Mouse (Mus musculus) intestine, embryonic 16.5 days (tissue): ENCODE data around the gene Tspan4. TPM values are rescaled to one million over a fixed set of nuclear protein-coding genes. Genes with fewer than 3 reads are reported as not detected.

Experiments
- ATAC-seq: fragments of 200-750 bp; cut with Nextera tagmentation; 2 replicates; pipeline ENCODE4 v1.8.0; 2017; ENCODE audit warnings: moderate TSS enrichment, moderate library complexity
- H3K27ac ChIP-seq: fragments of 300-500 bp; sonication (generic); 2 replicates; pipeline ENCODE4 v1.5.1; 2014; ENCODE audit warnings: mild to moderate bottlenecking, low read length
- H3K27me3 ChIP-seq: fragments of 300-500 bp; sonication (generic); replicated peaks from 2 replicates; pipeline ENCODE4 v1.6.1; 2014; ENCODE audit warnings: low read length, control low read depth, mixed read lengths; ENCODE audit not compliant: control insufficient read depth, insufficient read depth
- H3K36me3 ChIP-seq: fragments of 300-500 bp; sonication (generic); 2 replicates; pipeline ENCODE4 v1.6.1; 2014; ENCODE audit warnings: low read length, control low read depth; ENCODE audit not compliant: control insufficient read depth, insufficient read depth
- H3K4me1 ChIP-seq: fragments of 300-500 bp; sonication (generic); 2 replicates; pipeline ENCODE4 v1.6.1; 2014; ENCODE audit warnings: low read length, control low read depth, mixed read lengths; ENCODE audit not compliant: control insufficient read depth, insufficient read depth
- H3K4me2 ChIP-seq: fragments of 300-500 bp; sonication (generic); 2 replicates; pipeline ENCODE4 v1.6.1; 2014; ENCODE audit warnings: low read depth, low read length, control low read depth
- H3K4me3 ChIP-seq: fragments of 300-500 bp; sonication (generic); 2 replicates; pipeline ENCODE4 v1.5.1; 2014; ENCODE audit warnings: mild to moderate bottlenecking, low read length
- H3K9ac ChIP-seq: fragments of 300-500 bp; sonication (generic); 2 replicates; pipeline ENCODE4 v1.6.1; 2014; ENCODE audit warnings: low read depth, low read length
- H3K9me3 ChIP-seq: fragments of 300-500 bp; sonication (generic); 2 replicates; pipeline ENCODE4 v1.6.1; 2016; ENCODE audit warnings: low read length, control low read depth; ENCODE audit not compliant: control insufficient read depth
- WGBS: fragments of 180-500 bp; shearing (Covaris S2); extraction: QIAGEN DNeasy Blood & Tissue Kit; methylation state at CpG from one replicate; pipeline ENCODE4 v1.1.7; 2014; 5-methylcytosine and 5-hydroxymethylcytosine counted together
- polyA plus RNA-seq: library from polyadenylated mRNA; unstranded; fragments of >200 nt; fragmentation: Nextera tagmentation; extraction: Ambion mirVana; gene quantifications from 2 replicates; pipeline ENCODE4 v1.2.1, GENCODE M21; 2015

Tspan4 gene
- polyA plus RNA-seq, 1 experiment from 2014 or later, result 59.2 TPM

- H3K27me3 ChIP-seq, result no peaks in the 10 kb centered on the region
- WGBS, result 94% methylated on average over 5 of the region's 5 CpGs
- H3K27ac ChIP-seq, result no peak overlapping the region
- H3K36me3 ChIP-seq, result no peaks in the 10 kb centered on the region
- no peak overlapping the region for H3K4me2 ChIP-seq
- no peaks in the 10 kb centered on the region for H3K9me3 ChIP-seq
- no peak overlapping the region for H3K4me3 ChIP-seq
- peaks cover 7% of the 10 kb centered on the region for H3K4me1 ChIP-seq
- H3K9ac ChIP-seq, result no peak overlapping the region
- no peak for ATAC-seq
These were observed 27.5 kb downstream of the Tspan4 start for GRCm38 (mm10) chr7:141502556-141502905.

DNA sequence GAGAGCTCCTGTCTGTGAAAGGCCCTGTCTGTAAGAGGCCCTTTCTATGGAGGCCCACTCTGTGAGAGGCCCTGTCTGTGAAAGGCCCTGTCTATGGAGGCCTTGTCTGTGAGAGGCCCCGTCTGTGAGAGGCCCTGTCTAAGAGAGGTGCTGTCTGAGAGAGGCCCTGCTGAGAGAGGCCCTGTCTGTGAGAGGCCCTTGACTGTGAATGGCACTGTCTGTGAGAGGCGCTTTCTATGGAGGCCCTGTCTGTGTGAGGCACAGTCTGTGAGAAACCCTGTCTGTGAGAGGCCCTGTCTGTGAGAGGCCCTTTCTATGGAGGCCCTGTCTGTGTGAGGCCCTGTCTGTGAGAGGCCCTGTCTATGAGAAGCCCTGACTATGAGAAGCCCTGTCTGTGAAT is 31.2 kb downstream of the Tspan4 start:
- ATAC-seq, result no peak
- Histone ChIP-seq H3K9ac (no peak overlapping the region), H3K4me3 (no peak overlapping the region)

GRCm38 (mm10) chr7:141508160-141508559 is 33.1 kb downstream of the Tspan4 start:
- peak; percentile 89 for ATAC-seq
- no peaks in the 10 kb centered on the region for H3K27me3 ChIP-seq
- peak overlapping the region; percentile 74 for H3K27ac ChIP-seq
- H3K9ac ChIP-seq, result no peak overlapping the region
- no peak overlapping the region for H3K4me2 ChIP-seq
- no peak overlapping the region for H3K4me3 ChIP-seq
- H3K36me3 ChIP-seq, result 0 out of 2 replicates have a peak, but pooled peaks cover 6% of the 10 kb centered on the region
- H3K9me3 ChIP-seq, result no peaks in the 10 kb centered on the region
- H3K4me1 ChIP-seq, result peaks cover 10% of the 10 kb centered on the region

More for the DNA sequence above, 31.2 kb downstream of the Tspan4 start:
- Histone ChIP-seq H3K4me2 (no peak overlapping the region), H3K4me1 (peaks cover 10% of the 10 kb centered on the region), H3K27ac (no peak overlapping the region), H3K27me3 (no peaks in the 10 kb centered on the region), H3K36me3 (0 out of 2 replicates have a peak, but pooled peaks cover 6% of the 10 kb centered on the region), H3K9me3 (no peaks in the 10 kb centered on the region)
- WGBS, result 80% methylated on average over 2 of the region's 2 CpGs

DNA sequence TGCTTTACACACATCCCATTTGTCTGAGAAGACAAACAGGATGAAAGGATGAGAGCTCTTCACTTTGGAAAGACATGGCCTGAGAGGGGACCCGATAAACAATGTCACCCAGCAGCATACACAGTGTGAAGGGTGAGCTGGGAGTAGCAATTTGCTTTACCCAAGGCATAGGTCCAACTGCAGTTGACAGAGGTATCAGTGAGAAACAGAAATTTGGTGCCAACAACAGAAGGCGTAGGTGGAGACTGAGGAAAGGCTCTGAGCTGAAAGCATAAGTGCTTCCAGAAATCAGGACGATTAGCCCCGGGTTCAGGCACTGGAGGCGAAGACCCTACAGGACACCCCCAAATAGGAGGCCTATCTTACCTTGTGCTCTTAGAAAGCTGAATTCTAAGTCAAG is 35.2 kb downstream of the Tspan4 start:
- H3K9me3 ChIP-seq, result no peaks in the 10 kb centered on the region
- H3K4me2 ChIP-seq, result no peak overlapping the region
- H3K4me3 ChIP-seq, result no peak overlapping the region
- 83% methylated on average over 5 of the region's 5 CpGs for WGBS
- peaks cover 10% of the 10 kb centered on the region for H3K4me1 ChIP-seq
- H3K9ac ChIP-seq, result no peak overlapping the region
- no peak overlapping the region for H3K27ac ChIP-seq
- no peaks in the 10 kb centered on the region for H3K27me3 ChIP-seq
- no peak for ATAC-seq
- H3K36me3 ChIP-seq, result 0 out of 2 replicates have a peak, but pooled peaks cover 6% of the 10 kb centered on the region

DNA sequence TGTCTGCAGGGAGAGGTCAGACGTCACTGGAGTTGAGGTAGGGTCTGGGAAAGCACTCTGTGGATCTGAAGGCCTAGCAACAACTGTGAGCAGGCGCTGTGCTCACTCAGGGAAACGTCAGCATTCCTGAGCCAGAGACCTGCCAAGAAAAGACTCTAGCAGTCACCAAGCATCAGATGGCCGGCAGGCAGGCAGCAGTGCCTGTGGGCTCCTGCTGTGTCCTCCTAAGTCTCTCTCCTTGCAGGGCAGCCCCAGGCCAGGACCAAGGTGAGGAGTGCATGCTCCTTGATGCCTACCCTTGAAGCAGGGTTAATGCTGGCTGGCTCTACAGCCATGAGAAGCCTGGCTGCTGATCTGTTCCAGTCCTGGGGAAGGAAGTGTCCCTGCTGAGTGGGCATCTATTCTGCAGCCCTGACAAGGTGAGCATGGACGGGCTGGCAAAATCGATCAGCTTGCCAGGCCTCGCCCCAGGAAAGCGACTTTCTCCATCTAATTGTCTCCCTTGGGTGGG is 35.7 kb downstream of the Tspan4 start:
- ATAC-seq, result no peak
- Histone ChIP-seq H3K9me3 (no peaks in the 10 kb centered on the region), H3K4me2 (no peak overlapping the region), H3K9ac (no peak overlapping the region), H3K27me3 (no peaks in the 10 kb centered on the region), H3K4me1 (peaks cover 8% of the 10 kb centered on the region), H3K4me3 (no peak overlapping the region), H3K27ac (no peak overlapping the region), H3K36me3 (0 out of 2 replicates have a peak, but pooled peaks cover 6% of the 10 kb centered on the region)
- WGBS, result 80% methylated on average over 8 of the region's 8 CpGs

DNA sequence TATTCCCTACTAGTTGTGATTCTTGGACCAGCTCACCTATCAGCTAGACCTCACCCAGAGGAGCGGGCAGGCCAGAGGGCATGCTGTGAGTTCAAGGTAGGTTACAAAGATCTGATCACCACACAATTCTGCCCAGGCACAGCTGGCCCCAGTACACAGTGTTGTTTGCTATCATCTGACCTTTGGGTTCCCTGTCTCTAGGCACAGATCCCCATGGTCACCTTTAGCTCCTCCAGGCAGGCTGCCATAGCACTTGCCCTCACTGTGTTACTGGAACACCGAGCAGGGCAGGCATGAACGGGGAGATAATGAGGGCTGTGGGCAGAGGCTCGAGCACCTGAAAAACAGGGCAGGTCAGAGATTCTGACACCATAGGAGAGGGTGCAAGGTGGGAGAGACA is 42.6 kb downstream of the Tspan4 start:
- Histone ChIP-seq H3K27ac (no peak overlapping the region), H3K4me2 (no peak overlapping the region), H3K4me3 (no peak overlapping the region), H3K9me3 (no peaks in the 10 kb centered on the region), H3K9ac (no peak overlapping the region), H3K27me3 (no peaks in the 10 kb centered on the region), H3K4me1 (no peaks in the 10 kb centered on the region), H3K36me3 (no peaks in the 10 kb centered on the region)
- WGBS, result 79% methylated on average over 4 of the region's 4 CpGs
- 0 out of 2 replicates have a peak, but pooled peaks have one; percentile 38 for ATAC-seq

DNA sequence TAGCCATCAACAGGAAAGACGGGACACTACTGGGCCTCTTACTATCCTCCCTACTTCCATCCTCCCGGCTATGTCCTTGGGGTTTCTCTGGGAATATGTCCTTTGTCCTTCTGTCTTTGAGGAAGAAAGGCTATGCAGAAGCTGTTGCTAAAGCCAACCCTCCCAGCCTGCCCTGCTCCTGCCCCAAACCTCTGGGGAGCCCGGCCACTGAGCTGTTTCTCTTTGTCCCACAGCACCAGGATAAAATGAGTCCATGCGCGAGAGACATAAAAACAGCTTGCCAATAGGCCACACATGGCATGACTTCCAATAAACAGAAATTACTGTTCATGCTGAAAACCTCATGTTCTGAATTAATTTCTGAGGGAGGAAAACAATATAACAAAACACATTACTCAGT is 43.3 kb downstream of the Tspan4 start:
- H3K9me3 ChIP-seq, result no peaks in the 10 kb centered on the region
- 89% methylated on average over 5 of the region's 5 CpGs for WGBS
- no peaks in the 10 kb centered on the region for H3K27me3 ChIP-seq
- no peaks in the 10 kb centered on the region for H3K36me3 ChIP-seq
- H3K4me3 ChIP-seq, result no peak overlapping the region
- no peak overlapping the region for H3K27ac ChIP-seq
- ATAC-seq, result no peak
- no peak overlapping the region for H3K9ac ChIP-seq
- H3K4me1 ChIP-seq, result no peaks in the 10 kb centered on the region
- H3K4me2 ChIP-seq, result no peak overlapping the region

- H3K4me1 ChIP-seq, result no peaks in the 10 kb centered on the region
- no peaks in the 10 kb centered on the region for H3K36me3 ChIP-seq
- 70% methylated on average over 3 of the region's 3 CpGs for WGBS
- H3K4me3 ChIP-seq, result no peak overlapping the region
- no peaks in the 10 kb centered on the region for H3K27me3 ChIP-seq
- no peak overlapping the region for H3K9ac ChIP-seq
- no peak for ATAC-seq
- no peaks in the 10 kb centered on the region for H3K9me3 ChIP-seq
- no peak overlapping the region for H3K27ac ChIP-seq
- H3K4me2 ChIP-seq, result no peak overlapping the region
These were observed 43.9 kb downstream of the Tspan4 start for GRCm38 (mm10) chr7:141518926-141519325.

GRCm38 (mm10) chr7:141519795-141520194 is 44.8 kb downstream of the Tspan4 start:
- Histone ChIP-seq H3K4me3 (no peak overlapping the region), H3K27me3 (no peaks in the 10 kb centered on the region), H3K36me3 (no peaks in the 10 kb centered on the region), H3K27ac (no peak overlapping the region), H3K4me1 (no peaks in the 10 kb centered on the region), H3K9ac (no peak overlapping the region), H3K9me3 (no peaks in the 10 kb centered on the region), H3K4me2 (no peak overlapping the region)
- WGBS, result 74% methylated on average over 1 of the region's 1 CpGs
- ATAC-seq, result no peak

GRCm38 (mm10) chr7:141523007-141523406 is 48.0 kb downstream of the Tspan4 start:
- no peak overlapping the region for H3K4me2 ChIP-seq
- H3K4me1 ChIP-seq, result no peaks in the 10 kb centered on the region
- no peaks in the 10 kb centered on the region for H3K36me3 ChIP-seq
- 45% methylated on average over 2 of the region's 4 CpGs for WGBS
- no peaks in the 10 kb centered on the region for H3K9me3 ChIP-seq
- H3K9ac ChIP-seq, result no peak overlapping the region
- no peak overlapping the region for H3K4me3 ChIP-seq
- ATAC-seq, result no peak
- H3K27me3 ChIP-seq, result no peaks in the 10 kb centered on the region
- no peak overlapping the region for H3K27ac ChIP-seq
